Mouse (Mus musculus): ENCODE results near the gene Sptlc2. TPM values are rescaled to one million over a fixed set of nuclear protein-coding genes. Genes with fewer than 3 reads are reported as not detected.
A peak's percentile ranks its signal among the peaks of the same experiment; 100 is the strongest.

Gene Sptlc2
- polyA plus RNA-seq, 1 experiment, result 106 TPM

DNA sequence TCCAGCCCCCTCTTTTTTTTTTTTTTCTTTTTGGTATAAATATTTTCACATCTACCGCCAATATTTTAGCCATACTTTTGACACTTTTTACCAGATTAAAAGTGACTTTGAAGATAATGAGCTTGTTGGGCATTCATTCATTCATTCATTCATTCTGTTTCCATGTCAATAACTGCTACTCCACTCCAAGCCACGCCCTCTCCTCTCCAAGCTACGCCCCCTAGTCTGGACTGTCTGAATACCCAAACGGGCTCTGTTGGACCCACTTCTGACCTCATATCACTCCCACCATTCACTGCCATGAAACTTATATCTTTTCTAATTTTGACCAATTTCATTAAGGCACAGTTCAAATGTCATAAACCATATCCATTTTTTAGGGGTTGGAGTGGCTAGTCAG is 87.0 kb downstream of the Sptlc2 start:
- Histone ChIP-seq H3K9ac (ENCODE audit: low read depth, poor library complexity, severe bottlenecking) (no peak overlapping the region), H3K27me3 (ENCODE audit: control insufficient read depth, insufficient read depth, low read length, poor library complexity, severe bottlenecking) (peaks cover 2% of the 10 kb centered on the region), H3K4me3 (ENCODE audit: low read depth, low read length) (no peak overlapping the region), H3K27ac (ENCODE audit: insufficient read depth, low read length) (no peak overlapping the region), H3K9me3 (replicated peaks; ENCODE audit: control insufficient read depth, insufficient read depth, low read length, poor library complexity, severe bottlenecking) (no peaks in the 10 kb centered on the region), H3K4me1 (ENCODE audit: control insufficient read depth, insufficient read depth, low read length) (peaks cover 2% of the 10 kb centered on the region), H3K36me3 (ENCODE audit: control insufficient read depth, insufficient read depth, low read length, poor library complexity, severe bottlenecking) (no peaks in the 10 kb centered on the region)
- TF ChIP-seq EP300 (IDR thresholded peaks at IDR 0.05; ENCODE audit: insufficient read depth, low read depth, low read length), result no peak
- no peak for TF ChIP-seq CTCF (IDR thresholded peaks at IDR 0.05; ENCODE audit: low read depth, low read length)
- TF ChIP-seq POLR2A (IDR thresholded peaks at IDR 0.05; ENCODE audit: insufficient read depth, low read length), result no peak

DNA sequence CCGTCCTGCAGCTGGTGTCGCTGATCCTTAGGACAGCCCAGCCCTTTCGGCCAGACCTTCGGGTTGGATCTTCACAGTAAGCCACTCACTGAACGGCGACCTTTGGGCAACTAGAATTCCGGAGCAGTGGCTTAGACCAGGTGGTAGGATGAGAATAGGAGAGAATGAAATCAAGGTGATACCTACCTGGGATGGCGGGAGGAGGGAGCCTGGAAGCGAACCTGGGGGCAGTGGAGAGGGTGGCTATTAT is 87.8 kb downstream of the Sptlc2 start:
- Histone ChIP-seq H3K9ac (ENCODE audit: low read depth, poor library complexity, severe bottlenecking) (peak overlapping the region; percentile 75), H3K4me1 (ENCODE audit: control insufficient read depth, insufficient read depth, low read length) (no peaks in the 10 kb centered on the region), H3K9me3 (replicated peaks; ENCODE audit: control insufficient read depth, insufficient read depth, low read length, poor library complexity, severe bottlenecking) (no peaks in the 10 kb centered on the region), H3K4me3 (ENCODE audit: low read depth, low read length) (peak overlapping the region; percentile 70), H3K36me3 (ENCODE audit: control insufficient read depth, insufficient read depth, low read length, poor library complexity, severe bottlenecking) (no peaks in the 10 kb centered on the region), H3K27ac (ENCODE audit: insufficient read depth, low read length) (no peak overlapping the region), H3K27me3 (ENCODE audit: control insufficient read depth, insufficient read depth, low read length, poor library complexity, severe bottlenecking) (peaks cover 2% of the 10 kb centered on the region)
- TF ChIP-seq CTCF (IDR thresholded peaks at IDR 0.05; ENCODE audit: low read depth, low read length), result no peak
- TF ChIP-seq EP300 (IDR thresholded peaks at IDR 0.05; ENCODE audit: insufficient read depth, low read depth, low read length), result no peak
- no peak for TF ChIP-seq POLR2A (IDR thresholded peaks at IDR 0.05; ENCODE audit: insufficient read depth, low read length)

DNA sequence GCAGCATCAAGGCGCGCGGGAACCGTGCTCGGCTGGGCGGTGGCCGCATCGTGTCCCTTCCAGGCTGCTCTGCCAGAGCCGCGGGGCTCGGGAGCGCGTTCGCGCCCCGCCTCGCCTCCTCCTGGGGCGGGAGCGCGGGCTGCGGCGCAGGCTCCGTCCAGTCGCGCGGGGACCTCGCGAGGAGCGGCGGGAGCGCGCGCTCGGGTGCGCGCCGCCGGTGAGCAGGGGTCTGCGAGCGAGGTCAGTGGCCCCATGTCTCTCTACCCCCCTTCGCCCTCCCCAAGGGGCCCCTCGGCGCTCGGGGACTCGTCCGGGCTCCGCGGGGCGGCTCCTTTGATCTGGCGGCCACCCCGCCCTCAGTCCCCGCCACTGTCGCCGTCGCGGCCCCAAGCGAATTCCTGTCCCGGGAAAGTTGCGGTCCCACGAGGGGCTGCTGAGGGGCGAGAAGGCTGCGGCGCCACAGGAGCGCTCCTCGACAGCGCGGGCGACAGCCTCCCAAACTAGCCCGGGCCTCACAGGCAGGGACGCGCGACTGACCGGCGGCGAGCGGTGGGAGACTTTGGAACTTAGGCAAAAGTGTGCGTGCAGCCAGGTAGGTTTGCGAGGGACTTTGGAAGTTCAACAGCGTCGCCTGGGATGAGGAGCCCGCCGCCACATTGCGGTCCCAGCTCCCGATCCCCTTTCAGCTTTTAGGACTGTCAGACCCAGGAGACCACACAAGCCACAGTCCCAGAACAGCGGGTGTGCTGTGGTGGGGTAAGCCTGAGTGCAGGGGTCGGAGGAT is 88.3 kb downstream of the Sptlc2 start, which contains the start of gene Ism2:
Gene Ism2, minus strand, starts transcription at position 49 of the 784 bp plus-strand sequence.
- peak within 1 kb of the TSS; percentile 70 for H3K4me3 ChIP-seq (ENCODE audit: low read depth, low read length)
- TF ChIP-seq EP300 (IDR thresholded peaks at IDR 0.05; ENCODE audit: insufficient read depth, low read depth, low read length) (no peak), POLR2A (IDR thresholded peaks at IDR 0.05; ENCODE audit: insufficient read depth, low read length) (no peak), CTCF (IDR thresholded peaks at IDR 0.05; ENCODE audit: low read depth, low read length) (no peak)
- peaks cover 2% of the 10 kb centered on the region for H3K27me3 ChIP-seq (ENCODE audit: control insufficient read depth, insufficient read depth, low read length, poor library complexity, severe bottlenecking)
- no peaks in the 10 kb centered on the region for H3K36me3 ChIP-seq (ENCODE audit: control insufficient read depth, insufficient read depth, low read length, poor library complexity, severe bottlenecking)
- no peak within 1 kb of the TSS for H3K27ac ChIP-seq (ENCODE audit: insufficient read depth, low read length)
- H3K4me1 ChIP-seq (ENCODE audit: control insufficient read depth, insufficient read depth, low read length), result no peaks in the 10 kb centered on the region
- no peaks in the 10 kb centered on the region for H3K9me3 ChIP-seq (replicated peaks; ENCODE audit: control insufficient read depth, insufficient read depth, low read length, poor library complexity, severe bottlenecking)
- H3K9ac ChIP-seq (ENCODE audit: low read depth, poor library complexity, severe bottlenecking), result peak within 1 kb of the TSS; percentile 75

DNA sequence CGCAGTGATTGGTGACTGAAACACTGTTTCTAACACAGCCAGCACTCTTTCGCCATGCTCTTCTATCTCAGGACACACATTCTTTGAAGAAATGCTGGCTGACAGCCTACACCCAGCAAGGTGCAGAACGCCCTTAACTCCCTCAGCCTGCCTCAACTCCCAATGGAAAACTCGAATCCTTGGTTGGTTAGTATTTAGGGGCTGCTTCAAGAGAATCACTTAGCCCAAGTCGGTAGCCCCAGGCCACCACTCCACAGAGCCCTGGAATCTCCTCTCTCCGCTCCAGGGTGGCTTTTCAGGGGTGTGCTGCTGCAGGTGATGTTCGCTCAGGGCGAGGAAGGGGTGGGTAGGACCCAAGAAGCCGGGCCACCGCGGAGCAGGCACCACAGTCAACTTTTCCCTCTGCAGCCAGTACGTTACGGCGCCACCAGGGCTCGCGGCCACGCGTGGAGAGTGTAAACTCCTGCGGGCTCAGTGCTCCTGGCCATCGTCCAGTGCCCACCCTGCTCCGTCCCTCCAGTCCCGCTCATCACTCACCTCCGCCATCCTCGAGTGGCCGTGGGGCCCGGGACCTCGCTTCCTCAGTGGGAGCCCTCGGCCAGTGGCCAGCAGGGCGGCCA is 89.0 kb downstream of the Sptlc2 start:
- H3K9me3 ChIP-seq (replicated peaks; ENCODE audit: control insufficient read depth, insufficient read depth, low read length, poor library complexity, severe bottlenecking), result no peaks in the 10 kb centered on the region
- TF ChIP-seq POLR2A (IDR thresholded peaks at IDR 0.05; ENCODE audit: insufficient read depth, low read length) (no peak), EP300 (IDR thresholded peaks at IDR 0.05; ENCODE audit: insufficient read depth, low read depth, low read length) (no peak), CTCF (IDR thresholded peaks at IDR 0.05; ENCODE audit: low read depth, low read length) (no peak)
- no peak overlapping the region for H3K27ac ChIP-seq (ENCODE audit: insufficient read depth, low read length)
- H3K4me1 ChIP-seq (ENCODE audit: control insufficient read depth, insufficient read depth, low read length), result no peaks in the 10 kb centered on the region
- H3K9ac ChIP-seq (ENCODE audit: low read depth, poor library complexity, severe bottlenecking), result peak overlapping the region; percentile 75
- H3K4me3 ChIP-seq (ENCODE audit: low read depth, low read length), result peak overlapping the region; percentile 70
- peaks cover 2% of the 10 kb centered on the region for H3K27me3 ChIP-seq (ENCODE audit: control insufficient read depth, insufficient read depth, low read length, poor library complexity, severe bottlenecking)
- H3K36me3 ChIP-seq (ENCODE audit: control insufficient read depth, insufficient read depth, low read length, poor library complexity, severe bottlenecking), result no peaks in the 10 kb centered on the region

DNA sequence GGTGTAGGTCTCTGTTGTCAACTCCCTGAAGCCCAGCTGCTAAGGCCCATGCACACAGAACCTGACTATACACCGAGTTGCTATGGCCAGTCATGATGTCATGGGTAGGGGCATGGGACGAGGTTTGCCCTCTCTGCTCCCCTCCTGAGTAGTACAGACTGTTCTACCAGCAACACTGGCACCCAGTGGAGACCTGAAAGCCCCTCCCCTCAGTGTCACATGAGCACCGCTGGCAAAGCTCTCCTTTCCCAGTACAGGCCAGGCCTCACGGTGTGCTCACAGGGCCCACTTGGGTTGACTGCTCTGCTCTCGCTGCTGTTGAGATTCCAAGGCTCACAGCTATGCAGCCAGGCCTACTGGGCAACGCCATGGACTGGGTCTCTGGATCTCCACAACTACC is 94.2 kb downstream of the Sptlc2 start:
- no peak overlapping the region for H3K27ac ChIP-seq (ENCODE audit: insufficient read depth, low read length)
- no peaks in the 10 kb centered on the region for H3K9me3 ChIP-seq (replicated peaks; ENCODE audit: control insufficient read depth, insufficient read depth, low read length, poor library complexity, severe bottlenecking)
- peaks cover 2% of the 10 kb centered on the region for H3K4me1 ChIP-seq (ENCODE audit: control insufficient read depth, insufficient read depth, low read length)
- TF ChIP-seq EP300 (IDR thresholded peaks at IDR 0.05; ENCODE audit: insufficient read depth, low read depth, low read length) (no peak), CTCF (IDR thresholded peaks at IDR 0.05; ENCODE audit: low read depth, low read length) (no peak), POLR2A (IDR thresholded peaks at IDR 0.05; ENCODE audit: insufficient read depth, low read length) (no peak)
- H3K36me3 ChIP-seq (ENCODE audit: control insufficient read depth, insufficient read depth, low read length, poor library complexity, severe bottlenecking), result no peaks in the 10 kb centered on the region
- no peak overlapping the region for H3K9ac ChIP-seq (ENCODE audit: low read depth, poor library complexity, severe bottlenecking)
- H3K4me3 ChIP-seq (ENCODE audit: low read depth, low read length), result no peak overlapping the region
- no peaks in the 10 kb centered on the region for H3K27me3 ChIP-seq (ENCODE audit: control insufficient read depth, insufficient read depth, low read length, poor library complexity, severe bottlenecking)

DNA sequence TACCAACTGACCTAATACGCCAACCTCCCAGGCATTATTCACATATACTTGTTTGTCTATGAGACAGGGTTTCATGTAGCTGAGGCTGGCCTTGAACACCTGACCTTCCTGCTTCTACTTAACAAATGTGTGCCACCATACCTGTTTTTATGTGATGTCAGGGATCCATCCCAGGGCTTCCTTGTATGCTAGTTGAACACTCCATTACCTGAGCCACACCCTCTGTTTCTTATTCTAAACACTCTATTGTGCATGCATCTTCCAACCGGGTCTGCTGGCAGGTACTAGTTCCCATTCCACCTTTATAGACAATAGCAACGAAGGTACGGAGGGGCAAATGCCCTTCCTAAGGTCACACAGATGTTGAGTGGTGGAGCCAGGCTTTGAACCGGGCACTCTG is 99.1 kb downstream of the Sptlc2 start:
- H3K27me3 ChIP-seq (ENCODE audit: control insufficient read depth, insufficient read depth, low read length, poor library complexity, severe bottlenecking), result no peaks in the 10 kb centered on the region
- no peaks in the 10 kb centered on the region for H3K36me3 ChIP-seq (ENCODE audit: control insufficient read depth, insufficient read depth, low read length, poor library complexity, severe bottlenecking)
- H3K4me3 ChIP-seq (ENCODE audit: low read depth, low read length), result no peak overlapping the region
- 0 out of 2 replicates have a peak overlapping the region, but pooled peaks have one; percentile 12 for H3K27ac ChIP-seq (ENCODE audit: insufficient read depth, low read length)
- H3K9ac ChIP-seq (ENCODE audit: low read depth, poor library complexity, severe bottlenecking), result no peak overlapping the region
- no peaks in the 10 kb centered on the region for H3K9me3 ChIP-seq (replicated peaks; ENCODE audit: control insufficient read depth, insufficient read depth, low read length, poor library complexity, severe bottlenecking)
- TF ChIP-seq CTCF (IDR thresholded peaks at IDR 0.05; ENCODE audit: low read depth, low read length), result no peak
- TF ChIP-seq EP300 (IDR thresholded peaks at IDR 0.05; ENCODE audit: insufficient read depth, low read depth, low read length), result peak; percentile 71; the same call in 1 of the 2 replicates
- peaks cover 2% of the 10 kb centered on the region for H3K4me1 ChIP-seq (ENCODE audit: control insufficient read depth, insufficient read depth, low read length)
